Mouse (Mus musculus): ENCODE measurements around the gene Egfl7. TPM values are rescaled to one million over a fixed set of nuclear protein-coding genes. Genes with fewer than 3 reads are reported as not detected.

The Egfl7 gene
- total RNA-seq, 2 experiments from 2014 or later: 73.0 to 78.3 TPM

DNA sequence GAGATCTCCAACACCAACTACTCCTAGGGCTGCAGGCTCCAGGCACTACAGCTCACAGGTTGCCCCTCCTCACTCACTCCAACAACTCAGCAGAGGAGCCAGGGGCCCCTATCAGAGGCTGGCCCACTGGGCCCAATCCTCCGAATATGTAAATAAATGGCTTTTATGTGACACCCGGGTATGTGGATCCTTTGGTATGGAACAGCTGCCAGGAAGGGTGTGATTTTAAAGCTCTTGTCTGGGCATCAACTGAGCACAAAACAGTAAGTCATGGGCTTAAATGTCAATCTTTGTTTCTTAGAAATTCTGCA lies 56.5 kb downstream of the Egfl7 start:
- DNase-seq: no peak
- intact Hi-C loops (cut with DNase I): loop anchor here (5.0 kb wide), 1 partner anchor 184 kb away; no protein-coding TSS in a partner anchor

DNA sequence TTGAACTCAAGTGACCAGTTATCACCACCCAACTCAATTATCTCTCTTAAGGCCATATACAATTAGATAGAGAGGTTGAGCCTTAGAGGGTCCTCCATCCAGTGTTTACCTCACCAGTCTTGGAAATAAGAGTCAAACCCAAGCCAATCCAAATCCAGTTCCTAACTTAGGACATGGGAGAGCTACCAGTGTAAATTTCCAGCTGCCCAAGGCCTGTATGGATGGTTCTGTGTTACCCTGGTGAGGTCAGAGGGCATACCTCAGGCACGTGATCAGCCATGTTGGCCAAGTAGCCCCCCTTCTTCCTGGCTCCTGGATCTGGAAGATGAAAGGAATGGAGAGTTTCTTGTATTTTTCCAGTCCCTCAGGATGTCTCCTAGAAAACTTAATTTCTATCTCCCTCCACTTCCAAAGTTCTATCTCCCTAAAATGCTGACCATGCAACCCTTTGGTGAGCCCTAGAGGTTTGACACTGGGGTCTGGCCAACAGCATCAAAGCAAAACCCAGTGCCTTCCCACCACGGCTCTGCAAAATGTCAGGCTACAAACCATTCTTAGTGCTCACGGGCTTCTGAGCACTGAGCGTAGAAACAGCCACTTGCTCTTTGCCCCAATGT lies 57.6 kb downstream of the Egfl7 start:
- no peak for DNase-seq
- intact Hi-C loops (cut with DNase I): loop anchor here (5.0 kb wide), 1 partner anchor 185 kb away; no protein-coding TSS in a partner anchor

DNA sequence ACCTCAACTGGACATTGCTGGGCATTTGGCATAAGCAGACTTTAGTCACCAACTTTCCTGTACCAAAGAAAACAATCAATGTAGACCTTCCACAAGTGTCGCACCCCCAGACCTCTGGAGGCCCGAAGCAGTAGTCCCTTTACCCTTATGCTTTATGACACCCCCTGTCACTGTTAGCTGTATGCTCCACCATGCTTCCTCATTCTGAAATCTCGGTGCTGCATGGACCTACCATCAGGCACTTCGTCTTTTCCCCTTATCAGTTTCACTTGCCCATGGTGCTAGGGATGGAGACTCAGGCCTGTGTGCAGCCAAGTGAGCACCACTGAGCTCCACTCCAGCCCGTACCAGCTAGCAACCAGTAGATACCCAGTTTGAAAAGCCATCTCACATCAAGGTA lies 58.2 kb downstream of the Egfl7 start:
- no peak for DNase-seq
- intact Hi-C loops (cut with DNase I): loop anchor here (5.0 kb wide), 1 partner anchor 186 kb away; no protein-coding TSS in a partner anchor

DNA sequence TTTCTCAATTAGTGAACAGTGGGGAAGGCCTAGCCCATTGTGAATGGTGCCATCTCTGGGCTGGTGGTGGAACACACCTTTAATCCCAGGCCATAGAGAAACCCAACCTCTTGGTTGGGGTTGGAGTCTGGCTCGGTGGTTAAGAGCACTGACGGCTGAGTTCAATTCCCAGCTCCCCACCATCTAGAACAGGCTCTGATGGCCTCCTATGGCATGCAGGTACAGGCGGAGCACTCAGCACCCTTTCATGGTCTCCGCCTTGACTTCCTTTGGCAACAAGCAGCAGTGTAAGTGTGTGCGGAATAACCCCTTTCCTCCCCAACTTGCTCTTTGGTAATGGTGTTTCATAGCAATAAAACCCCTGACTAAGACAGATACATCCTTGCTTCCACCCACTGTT lies 58.8 kb downstream of the Egfl7 start:
- DNase-seq: no peak
- intact Hi-C loops (cut with DNase I): loop anchor here (5.0 kb wide), 1 partner anchor 186 kb away; no protein-coding TSS in a partner anchor

DNA sequence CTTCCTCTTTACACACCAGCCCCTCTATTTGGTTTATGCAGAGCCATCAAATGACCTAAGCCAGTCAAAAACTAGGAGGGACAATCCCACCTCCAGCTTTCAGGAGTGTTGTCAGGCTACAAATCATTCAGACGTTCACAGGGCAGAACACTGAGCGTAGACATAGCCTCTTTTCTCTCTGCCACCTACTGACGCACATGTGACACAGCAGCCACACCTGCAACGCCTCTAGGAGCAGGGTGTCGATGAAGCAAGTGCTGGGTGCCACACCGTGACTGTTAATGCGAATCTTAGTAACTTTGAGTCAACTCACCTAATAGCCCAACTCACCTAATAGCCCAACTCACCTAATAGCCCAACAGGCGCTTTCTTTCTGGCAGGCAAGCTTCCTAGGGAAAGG lies 59.3 kb downstream of the Egfl7 start:
- DNase-seq: peak; percentile 42
- intact Hi-C loops (cut with DNase I): loop anchor here (5.0 kb wide), 1 partner anchor 187 kb away; no protein-coding TSS in a partner anchor

DNA sequence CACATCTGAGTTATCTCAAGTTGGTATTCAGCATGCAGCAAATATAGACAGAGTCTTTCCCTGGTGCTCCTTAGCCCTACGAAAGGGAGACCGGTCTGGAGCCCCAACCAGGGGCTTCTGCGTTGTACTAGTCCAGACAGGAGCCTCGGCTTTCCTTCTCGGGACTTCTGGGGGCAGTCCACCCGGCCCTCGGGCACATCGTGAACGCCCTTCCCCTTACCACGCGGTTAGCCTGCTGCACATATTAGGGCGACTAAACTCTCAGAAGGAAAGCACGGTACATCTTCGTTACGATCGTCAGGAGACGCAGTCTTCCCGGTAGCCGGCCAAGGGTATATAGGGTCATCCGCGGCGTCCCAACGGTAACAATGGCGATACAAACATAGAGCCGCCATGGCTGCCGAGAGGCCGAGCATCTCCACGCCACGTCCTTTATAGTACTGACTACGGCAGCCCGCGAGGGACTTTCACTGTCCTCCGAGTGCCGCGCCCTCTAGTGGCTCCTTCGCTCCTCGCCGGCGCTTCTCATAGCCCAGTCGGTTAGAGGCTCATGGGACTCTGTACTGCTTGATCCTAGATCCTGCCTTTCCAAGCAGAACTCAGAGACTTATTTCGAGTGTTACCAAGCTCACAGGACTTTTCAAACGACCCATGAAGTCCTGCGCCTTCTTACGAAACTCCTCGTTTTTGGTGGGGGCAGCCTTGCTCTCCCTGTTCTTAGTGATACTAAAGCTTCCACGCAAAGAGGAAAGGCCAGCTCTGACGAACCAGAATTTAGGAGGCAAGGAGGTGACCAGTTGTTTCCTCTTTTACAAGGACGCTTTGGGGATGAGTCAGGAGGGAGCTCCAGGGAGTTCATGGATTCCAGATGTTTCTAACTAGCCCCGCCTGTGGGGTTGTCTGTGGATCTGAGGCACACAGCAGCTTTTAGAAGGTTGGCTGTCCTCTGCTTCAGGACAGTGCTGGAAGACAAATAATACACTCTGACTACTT lies 60.3 kb downstream of the Egfl7 start:
- peak; percentile 98 for DNase-seq
- intact Hi-C loops (cut with DNase I): loop anchor here (5.0 to 10.0 kb wide), 3 partner anchors 188 to 595 kb away; no protein-coding TSS in a partner anchor

DNA sequence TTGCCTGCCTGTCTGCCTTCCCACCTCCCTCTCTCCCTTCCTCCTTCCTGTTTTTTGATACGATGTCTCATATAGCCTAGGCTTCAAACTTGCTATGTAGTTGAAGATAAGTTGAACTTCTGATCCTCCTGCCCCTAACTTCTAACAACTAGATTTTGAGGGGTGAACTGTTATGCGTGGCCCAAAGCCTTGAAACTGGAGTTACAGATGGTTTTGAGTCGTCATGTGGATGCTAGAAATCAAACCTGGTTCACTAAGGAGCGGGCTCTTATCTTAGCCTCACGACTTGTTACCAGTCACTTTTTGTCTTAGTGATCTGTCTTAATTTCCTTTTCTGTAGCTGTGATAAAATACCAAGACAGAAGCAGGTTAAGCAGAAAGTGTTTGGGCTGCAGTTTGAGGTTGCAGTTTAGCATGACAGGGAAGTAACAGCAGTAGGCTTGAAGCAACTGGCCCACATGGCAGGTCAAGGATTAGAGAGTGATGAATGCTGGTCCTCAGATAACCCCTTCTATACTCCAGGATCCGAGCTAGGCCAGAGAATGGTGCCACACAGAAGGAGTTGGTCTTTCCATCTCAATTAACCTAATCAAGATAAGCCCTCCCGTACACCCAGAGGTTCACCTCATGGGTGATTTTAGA lies 61.3 kb downstream of the Egfl7 start:
- intact Hi-C loops (cut with DNase I): loop anchor here (10.0 kb wide), 2 partner anchors 404 to 594 kb away; no protein-coding TSS in a partner anchor
- no peak for DNase-seq

Small RNA genes within 50 kb of the gene (microRNA-seq; reads per million reads assigned to microRNA genes)
- gene Mir126a: 1.2 reads per million
- gene Mir126b: not detected

Other genes starting within 250 kb of the Egfl7 start
- gene Dnlz, start 227.9 kb upstream of the Egfl7 start, total RNA-seq (2021): 10 to 100 TPM; 23.3 to 25.8 TPM
- 1 to 10 TPM; 1.1 to 1.4 TPM for gene Card9, start 219.1 kb upstream of the Egfl7 start, total RNA-seq (2021)
- gene Snapc4, start 199.4 kb upstream of the Egfl7 start, total RNA-seq (2021): 100 to 1,000 TPM in 1 of 2 experiments, 10 to 100 TPM in 1; 86.5 to 101 TPM
- gene Entr1, start 190.7 kb upstream of the Egfl7 start, total RNA-seq (2021): 100 to 1,000 TPM; 186 to 187 TPM
- gene Pmpca, start 190.7 kb upstream of the Egfl7 start, total RNA-seq (2021): 10 to 100 TPM; 93.6 to 98.6 TPM
- 10 to 100 TPM; 22.5 to 27.1 TPM for gene Inpp5e, start 170.8 kb upstream of the Egfl7 start, total RNA-seq (2021)
- 10 to 100 TPM; 52.3 to 52.6 TPM for gene Sec16a, start 134.8 kb upstream of the Egfl7 start, total RNA-seq (2021)
- 10 to 100 TPM; 39.5 to 42.1 TPM for gene Notch1, start 63.4 kb upstream of the Egfl7 start, total RNA-seq (2021)
- not detected for gene Gm20532, start 6.6 kb downstream of the Egfl7 start, total RNA-seq (2021)
- gene Agpat2, start 24.4 kb downstream of the Egfl7 start, total RNA-seq (2021): 1 to 10 TPM; 2.8 to 3.9 TPM
- gene Fam69b, start 48.4 kb downstream of the Egfl7 start, total RNA-seq (2021): 10 to 100 TPM; 81.8 to 85.1 TPM
- not detected for gene Lcn4, start 91.3 kb downstream of the Egfl7 start, total RNA-seq (2021)

Measured in left cerebral cortex, postnatal 4 days (tissue).